Mouse (Mus musculus) retina, postnatal 1 day (tissue): ENCODE measurements at regions not wholly inside any gene's neighbourhood (a gene's known extent, or its start where the extent isn't known, plus 50 kb on each side); places are given as distances from the start of the nearest gene placed in this dataset.

Experiments used
- DNase-seq: peaks from one replicate; pipeline ENCODE4 v3.0.0-alpha.2; 2012

- DNase-seq = peak; percentile 83
These were observed 77.8 kb downstream of the Rpia start for GRCm38 (mm10) chr6:70714239-70714638.

GRCm38 (mm10) chr6:70713665-70714064 lies 78.4 kb downstream of the Rpia start:
- DNase-seq = no peak

- DNase-seq = peak; percentile 57
These were observed 78.9 kb downstream of the Rpia start for GRCm38 (mm10) chr6:70713118-70713517.

GRCm38 (mm10) chr6:70709338-70710055 lies 82.5 kb downstream of the Rpia start:
- DNase-seq = peak; percentile 70

GRCm38 (mm10) chr6:70695596-70695995 lies 96.4 kb downstream of the Rpia start:
- no peak for DNase-seq
